Mouse (Mus musculus) hindbrain, embryonic 14.5 days (tissue): ENCODE results near the gene Pfkm. TPM values are rescaled to one million over a fixed set of nuclear protein-coding genes. Genes with fewer than 3 reads are reported as not detected.

Source experiments
- ATAC-seq: fragments of 200-750 bp; cut with Nextera tagmentation; 2 replicates; pipeline ENCODE4 v1.8.0; 2017; ENCODE audit warnings: moderate number of reproducible peaks, mild to moderate bottlenecking, moderate TSS enrichment, moderate library complexity; ENCODE audit not compliant: low FRiP score
- DNase-seq: peaks from one replicate; pipeline ENCODE4 v3.0.0-alpha.2; 2015; ENCODE audit warnings: low spot score
- H3K27ac ChIP-seq: fragments of 300-500 bp; sonication (generic); 2 replicates; pipeline ENCODE4 v1.5.1; 2014; ENCODE audit warnings: mild to moderate bottlenecking, moderate library complexity
- H3K27me3 ChIP-seq: fragments of 300-500 bp; sonication (generic); 2 replicates; pipeline ENCODE4 v1.6.1; 2014; ENCODE audit warnings: mild to moderate bottlenecking, low read length, mixed read lengths; ENCODE audit not compliant: control insufficient read depth, insufficient read depth
- H3K36me3 ChIP-seq: fragments of 300-500 bp; sonication (generic); replicated peaks from 2 replicates; pipeline ENCODE4 v1.6.1; 2014; ENCODE audit not compliant: control insufficient read depth, insufficient read depth
- H3K4me1 ChIP-seq: fragments of 300-500 bp; sonication (generic); replicated peaks from 2 replicates; pipeline ENCODE4 v1.6.1; 2014; ENCODE audit warnings: antibody characterized with exemption, low read length, mixed read lengths; ENCODE audit not compliant: control insufficient read depth, insufficient read depth
- H3K4me2 ChIP-seq: fragments of 300-500 bp; sonication (generic); replicated peaks from 2 replicates; pipeline ENCODE4 v1.6.1; 2014; ENCODE audit warnings: mild to moderate bottlenecking, moderate library complexity
- H3K4me3 ChIP-seq: fragments of 300-500 bp; sonication (generic); replicated peaks from 2 replicates; pipeline ENCODE4 v1.5.1; 2014; ENCODE audit warnings: mild to moderate bottlenecking, low read length
- H3K9ac ChIP-seq: fragments of 300-500 bp; sonication (generic); 2 replicates; pipeline ENCODE4 v1.6.1; 2014
- H3K9me3 ChIP-seq: fragments of 300-500 bp; sonication (generic); 2 replicates; pipeline ENCODE4 v1.6.1; 2016; ENCODE audit warnings: low read length; ENCODE audit not compliant: control insufficient read depth
- WGBS: fragments of 180-500 bp; shearing (Covaris S2); extraction: QIAGEN DNeasy Blood & Tissue Kit; methylation state at CpG from one replicate; pipeline ENCODE4 v1.1.7; 2014; 5-methylcytosine and 5-hydroxymethylcytosine counted together
- polyA plus RNA-seq: library from polyadenylated mRNA; unstranded; fragments of >200 nt; fragmentation: Nextera tagmentation; extraction: Ambion mirVana; gene quantifications from 2 replicates; pipeline ENCODE4 v1.2.1, GENCODE M21; 2014

Gene Pfkm
- polyA plus RNA-seq, 1 experiment from 2014 or later = 77.6 TPM

DNA sequence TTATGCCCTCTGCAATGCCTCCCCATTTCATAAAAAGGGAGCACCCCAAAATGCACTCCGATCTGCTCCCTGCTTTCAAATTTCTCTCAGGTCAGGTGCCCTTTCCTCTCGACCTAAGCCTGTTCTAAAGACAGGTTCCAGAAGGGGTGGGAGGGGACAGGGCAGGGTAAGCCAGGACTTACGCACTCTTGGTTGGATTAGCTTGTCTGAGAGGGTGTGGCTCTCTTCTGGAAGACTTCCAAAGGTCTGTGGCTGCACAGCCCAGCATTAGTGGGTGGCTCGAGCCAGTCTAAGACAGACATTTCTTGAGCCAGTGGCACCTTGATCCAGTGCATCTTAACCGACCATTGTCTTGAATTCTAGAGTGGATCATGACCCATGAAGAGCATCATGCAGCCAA, 19.4 kb downstream of the Pfkm start:
- 84% methylated on average over 5 of the region's 5 CpGs for WGBS
- no peak for ATAC-seq
- H3K4me3 ChIP-seq = no peak overlapping the region

GRCm38 (mm10) chr15:98114098-98114851, 21.9 kb downstream of the Pfkm start:
- Histone ChIP-seq H3K4me2 (no peak overlapping the region), H3K4me1 (peaks cover 8% of the 10 kb centered on the region)
- WGBS = 87% methylated on average over 10 of the region's 10 CpGs

More for the DNA sequence above, 19.4 kb downstream of the Pfkm start:
- Histone ChIP-seq H3K9me3 (no peaks in the 10 kb centered on the region), H3K36me3 (peaks cover 14% of the 10 kb centered on the region; the same call in 1 of the 2 replicates), H3K4me2 (no peak overlapping the region), H3K27me3 (no peaks in the 10 kb centered on the region), H3K9ac (no peak overlapping the region), H3K27ac (no peak overlapping the region), H3K4me1 (peaks cover 19% of the 10 kb centered on the region)
- no peak for DNase-seq

GRCm38 (mm10) chr15:98114852-98115778, 22.7 kb downstream of the Pfkm start:
- Histone ChIP-seq H3K4me1 (peaks cover under 1% of the 10 kb centered on the region; the same call in 1 of the 2 replicates), H3K4me2 (no peak overlapping the region), H3K36me3 (peaks cover 36% of the 10 kb centered on the region), H3K9ac (no peak overlapping the region), H3K27me3 (no peaks in the 10 kb centered on the region), H3K9me3 (no peaks in the 10 kb centered on the region), H3K4me3 (no peak overlapping the region), H3K27ac (no peak overlapping the region)
- DNase-seq (no peak), ATAC-seq (no peak)
- 91% methylated on average over 10 of the region's 10 CpGs for WGBS

More at GRCm38 (mm10) chr15:98114098-98114851, 21.9 kb downstream of the Pfkm start:
- H3K27me3 ChIP-seq = no peaks in the 10 kb centered on the region
- ATAC-seq (no peak), DNase-seq (no peak)
- H3K4me3 ChIP-seq = no peak overlapping the region
- H3K9me3 ChIP-seq = no peaks in the 10 kb centered on the region
- H3K27ac ChIP-seq = no peak overlapping the region
- H3K9ac ChIP-seq = no peak overlapping the region
- H3K36me3 ChIP-seq = peaks cover 28% of the 10 kb centered on the region

DNA sequence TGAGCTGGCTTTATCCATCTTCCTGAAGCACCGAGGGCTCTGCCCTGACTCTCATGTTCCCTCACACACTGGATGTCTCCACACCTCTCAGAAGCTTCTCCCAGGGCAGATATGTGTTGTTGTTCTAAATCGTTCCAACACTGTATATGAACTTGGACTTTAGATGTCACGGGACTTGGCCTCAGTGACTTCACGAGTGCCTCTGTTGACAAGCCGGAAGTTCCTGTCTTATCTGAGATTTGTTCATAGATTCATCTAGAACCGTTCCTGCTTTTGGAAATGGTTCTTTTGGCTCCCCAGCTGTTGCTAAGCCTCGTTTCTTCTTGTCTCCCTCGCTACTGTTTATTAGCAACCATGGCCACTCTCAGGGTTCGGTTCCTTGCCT, 23.4 kb downstream of the Pfkm start:
- WGBS = 96% methylated on average over 9 of the region's 9 CpGs
- Histone ChIP-seq H3K4me3 (no peak overlapping the region), H3K4me2 (no peak overlapping the region), H3K27ac (no peak overlapping the region), H3K9me3 (no peaks in the 10 kb centered on the region), H3K36me3 (peaks cover 43% of the 10 kb centered on the region), H3K27me3 (no peaks in the 10 kb centered on the region), H3K9ac (no peak overlapping the region), H3K4me1 (no peaks in the 10 kb centered on the region)
- DNase-seq = no peak
- no peak for ATAC-seq

DNA sequence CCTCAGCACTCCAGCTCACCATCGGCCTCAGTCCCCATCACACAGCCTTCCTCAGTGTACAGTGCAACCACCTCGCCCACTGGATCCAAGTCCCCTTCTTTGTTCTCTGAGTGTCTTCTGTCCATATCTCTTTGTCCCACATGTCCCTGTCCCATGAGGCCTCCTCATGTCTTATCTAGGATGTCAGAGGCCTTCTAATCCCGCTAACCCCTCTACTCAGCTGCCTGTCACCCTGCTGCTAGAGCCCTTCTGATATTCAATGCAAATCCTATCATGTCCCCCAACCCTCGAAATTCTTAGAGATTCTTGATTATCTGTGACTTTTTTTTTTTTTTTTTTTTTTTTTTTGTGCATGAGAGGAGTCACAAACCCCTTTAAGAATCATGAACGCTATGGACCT, 23.9 kb downstream of the Pfkm start:
- no peak overlapping the region for H3K4me2 ChIP-seq
- no peaks in the 10 kb centered on the region for H3K9me3 ChIP-seq
- no peaks in the 10 kb centered on the region for H3K27me3 ChIP-seq
- H3K9ac ChIP-seq = no peak overlapping the region
- H3K36me3 ChIP-seq = peaks cover 48% of the 10 kb centered on the region
- H3K27ac ChIP-seq = no peak overlapping the region
- WGBS = 83% methylated on average over 5 of the region's 5 CpGs
- no peaks in the 10 kb centered on the region for H3K4me1 ChIP-seq
- no peak for DNase-seq
- no peak for ATAC-seq
- no peak overlapping the region for H3K4me3 ChIP-seq

DNA sequence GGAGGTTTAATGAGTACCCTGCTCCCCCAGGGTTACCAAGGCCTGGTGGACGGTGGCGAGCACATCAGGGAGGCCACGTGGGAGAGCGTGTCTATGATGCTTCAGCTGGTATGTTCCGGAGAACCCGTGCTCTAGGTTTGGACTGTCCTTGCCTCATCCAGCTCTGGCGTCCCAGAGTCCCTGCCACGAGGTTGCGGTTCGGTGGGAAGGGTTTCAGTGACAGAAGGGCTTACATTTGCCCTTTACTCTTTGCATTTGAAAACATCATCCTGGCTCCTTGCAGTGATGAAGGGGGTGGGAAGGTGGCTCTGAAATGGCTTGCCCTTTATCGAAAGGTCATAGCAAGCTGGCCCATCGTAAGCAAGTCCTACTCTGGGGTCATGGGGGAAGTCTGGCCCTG, 27.0 kb downstream of the Pfkm start:
- H3K36me3 ChIP-seq = peaks cover 65% of the 10 kb centered on the region
- H3K4me2 ChIP-seq = no peak overlapping the region
- WGBS = 82% methylated on average over 12 of the region's 12 CpGs
- ATAC-seq (no peak), DNase-seq (no peak)
- H3K9me3 ChIP-seq = no peaks in the 10 kb centered on the region
- no peaks in the 10 kb centered on the region for H3K27me3 ChIP-seq
- H3K4me1 ChIP-seq = no peaks in the 10 kb centered on the region
- H3K9ac ChIP-seq = no peak overlapping the region
- no peak overlapping the region for H3K27ac ChIP-seq
- no peak overlapping the region for H3K4me3 ChIP-seq

GRCm38 (mm10) chr15:98120831-98121230, 28.4 kb downstream of the Pfkm start:
- Histone ChIP-seq H3K9me3 (no peaks in the 10 kb centered on the region), H3K4me1 (no peaks in the 10 kb centered on the region), H3K27me3 (no peaks in the 10 kb centered on the region), H3K36me3 (peaks cover 79% of the 10 kb centered on the region), H3K27ac (no peak overlapping the region), H3K4me3 (no peak overlapping the region), H3K4me2 (no peak overlapping the region), H3K9ac (no peak overlapping the region)
- no peak for ATAC-seq
- 95% methylated on average over 20 of the region's 20 CpGs for WGBS
- DNase-seq = no peak

GRCm38 (mm10) chr15:98131001-98131400, 38.6 kb downstream of the Pfkm start:
- 92% methylated on average over 4 of the region's 4 CpGs for WGBS
- H3K4me2 ChIP-seq = no peak overlapping the region
- peaks cover 93% of the 10 kb centered on the region for H3K36me3 ChIP-seq
- no peak for ATAC-seq
- H3K27ac ChIP-seq = no peak overlapping the region
- H3K9me3 ChIP-seq = no peaks in the 10 kb centered on the region
- no peak overlapping the region for H3K4me3 ChIP-seq
- no peaks in the 10 kb centered on the region for H3K4me1 ChIP-seq
- DNase-seq = no peak
- H3K9ac ChIP-seq = no peak overlapping the region
- no peaks in the 10 kb centered on the region for H3K27me3 ChIP-seq

DNA sequence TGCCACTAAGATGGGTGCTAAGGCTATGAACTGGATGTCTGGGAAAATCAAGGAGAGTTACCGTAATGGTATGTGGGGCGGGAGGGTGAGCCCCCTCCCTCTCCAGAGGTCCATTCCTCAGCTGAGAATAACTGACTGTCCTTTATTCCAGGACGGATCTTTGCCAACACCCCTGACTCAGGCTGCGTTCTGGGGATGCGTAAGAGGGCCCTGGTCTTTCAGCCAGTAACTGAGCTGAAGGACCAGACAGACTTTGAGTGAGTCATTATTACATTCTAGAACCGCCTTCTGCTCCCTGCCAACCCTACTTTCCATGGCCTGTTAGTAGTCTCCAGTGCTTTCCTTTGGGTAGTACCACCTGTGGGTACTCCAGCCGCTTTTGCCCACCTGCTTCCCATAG, 39.1 kb downstream of the Pfkm start:
- WGBS = 94% methylated on average over 7 of the region's 7 CpGs
- H3K27me3 ChIP-seq = no peaks in the 10 kb centered on the region
- H3K4me1 ChIP-seq = no peaks in the 10 kb centered on the region
- DNase-seq = no peak
- H3K27ac ChIP-seq = no peak overlapping the region
- peaks cover 93% of the 10 kb centered on the region for H3K36me3 ChIP-seq
- no peaks in the 10 kb centered on the region for H3K9me3 ChIP-seq
- H3K4me3 ChIP-seq = no peak overlapping the region
- no peak overlapping the region for H3K4me2 ChIP-seq
- no peak for ATAC-seq
- no peak overlapping the region for H3K9ac ChIP-seq
